Mouse (Mus musculus): ENCODE measurements around the gene Cplane1. TPM values are rescaled to one million over a fixed set of nuclear protein-coding genes. Genes with fewer than 3 reads are reported as not detected.

Gene Cplane1
- 9.4 TPM for polyA plus RNA-seq (2015; fragmentation: Illumina TruSeq; extraction: RNeasy Lipid Tissue Mini Kit (QIAGEN cat#74804); ENCODE audit: insufficient read depth, low replicate concordance)

GRCm38 (mm10) chr15:8168591-8169265 lies at the start of gene Cplane1:
Gene Cplane1 (plus strand): TSS chr15:8169106.

Other genes with a start within 250 kb of the Cplane1 start
- gene Wdr70, start 69.9 kb upstream of the Cplane1 start, polyA plus RNA-seq (2015; fragmentation: Illumina TruSeq; extraction: RNeasy Lipid Tissue Mini Kit (QIAGEN cat#74804); ENCODE audit: insufficient read depth, low replicate concordance): 39.5 TPM
- gene Nup155, start 59.8 kb upstream of the Cplane1 start, polyA plus RNA-seq (2015; fragmentation: Illumina TruSeq; extraction: RNeasy Lipid Tissue Mini Kit (QIAGEN cat#74804); ENCODE audit: insufficient read depth, low replicate concordance): 35.2 TPM